Comparison of ENCODE assay signal across 7 mouse cellular contexts in the genomic region with DNA sequence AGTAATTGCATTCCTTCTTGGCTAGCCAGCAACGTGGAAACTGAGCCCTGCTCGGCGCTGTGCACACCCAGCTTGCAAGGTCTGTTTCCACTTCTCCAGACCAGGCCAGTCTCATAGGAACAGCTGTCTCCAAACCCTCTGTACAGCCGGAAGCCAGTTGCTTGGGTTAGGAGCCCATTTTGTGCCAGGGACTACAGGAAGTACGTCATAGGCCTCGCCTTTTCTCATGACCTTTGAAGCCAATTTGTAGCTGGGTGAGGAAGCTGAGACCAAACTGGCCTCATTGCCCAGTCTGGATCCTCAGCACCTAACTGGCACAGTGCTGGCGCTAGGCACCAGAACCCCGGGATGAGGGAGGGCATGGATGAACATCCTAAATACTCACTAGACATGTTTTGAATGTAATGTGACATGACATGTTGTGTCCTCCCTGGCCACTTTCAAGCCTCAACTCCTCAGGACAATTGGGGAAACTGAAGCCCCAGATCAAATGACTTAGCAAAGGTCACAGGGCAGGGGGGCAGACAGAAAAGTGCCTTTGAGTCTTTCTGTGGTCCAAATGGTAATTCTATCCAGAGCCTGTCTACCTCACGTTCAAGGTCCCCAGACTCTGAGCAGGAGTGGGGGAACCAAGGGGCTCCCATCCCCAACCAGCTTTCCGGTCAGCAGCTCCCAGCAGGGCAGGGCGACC.
DNase-seq lines count a peak whose midpoint lies in the region; ATAC-seq lines count a peak whose summit lies in the region.

No protein-coding gene starts in this region.

- ATAC-seq in liver, embryonic 15.5 days (ENCODE audit: insufficient read depth), result no peak

- H3K27ac ChIP-seq in liver, embryonic 15.5 days (replicated peaks), result peak overlapping the region; percentile 41; the same call in 1 of the 2 replicates

- intact Hi-C loops in gastrocnemius, postnatal 14 days (cut with DNase I; ENCODE audit: low total_unique reads), result loop anchor here (10.0 kb wide), 1 partner anchor 84 kb away; no protein-coding TSS in a partner anchor

- peak overlapping the region; percentile 56 for H3K4me2 ChIP-seq in liver, embryonic 15.5 days

- H3K4me1 ChIP-seq in liver, embryonic 15.5 days (replicated peaks), result peaks cover 17% of the 10 kb centered on the region

- H3K4me3 ChIP-seq in liver, embryonic 15.5 days (replicated peaks), result peak overlapping the region; percentile 46

- DNase-seq in MN1 (ENCODE audit: low spot score), result peak; percentile 80
- peak; percentile 44 to 48 for DNase-seq in adrenal gland, postnatal 36 days
- DNase-seq in gastrocnemius, postnatal 14 days, result peak; percentile 69
- DNase-seq in induced T-regulatory cell, adult 2 months (ENCODE audit: low read depth), result peak; percentile 58
- DNase-seq in natural killer cell, adult 2 months (ENCODE audit: low spot score in 2 of 2), result peak; percentile 11 to 25
- no peak for DNase-seq in right cerebral cortex, postnatal 4 days

- no peaks in the 10 kb centered on the region for H3K9me3 ChIP-seq in liver, embryonic 15.5 days (replicated peaks)

- 43% methylated on average over 11 of the region's 11 CpGs for WGBS in liver, embryonic 15.5 days (ENCODE audit: insufficient replicate concordance)

- H3K36me3 ChIP-seq in liver, embryonic 15.5 days (replicated peaks), result no peaks in the 10 kb centered on the region

- peak overlapping the region; percentile 9; the same call in 1 of the 2 replicates for H3K9ac ChIP-seq in liver, embryonic 15.5 days

- no peaks in the 10 kb centered on the region for H3K27me3 ChIP-seq in liver, embryonic 15.5 days
